Mouse (Mus musculus): ENCODE results near the gene Mybbp1a.

The Mybbp1a gene

GRCm38 (mm10) chr11:72440965-72441664 is at the start of gene Mybbp1a:
Gene Mybbp1a, plus strand, starts transcription at chr11:72441355.
- peak; percentile 98 for DNase-seq

GRCm38 (mm10) chr11:72393243-72393642 is 47.9 kb upstream of the Mybbp1a start:
- DNase-seq = no peak

- no peak for DNase-seq
Measured at GRCm38 (mm10) chr11:72393669-72394068, 47.5 kb upstream of the Mybbp1a start.

GRCm38 (mm10) chr11:72394694-72395093 is 46.5 kb upstream of the Mybbp1a start:
- DNase-seq = no peak

- DNase-seq = no peak
Measured at GRCm38 (mm10) chr11:72395652-72396051, 45.5 kb upstream of the Mybbp1a start.

GRCm38 (mm10) chr11:72396621-72397020 is 44.5 kb upstream of the Mybbp1a start:
- DNase-seq = no peak

- DNase-seq = no peak
Measured at GRCm38 (mm10) chr11:72397072-72397471, 44.1 kb upstream of the Mybbp1a start.

GRCm38 (mm10) chr11:72397811-72398525 is 43.2 kb upstream of the Mybbp1a start:
- no peak for DNase-seq

GRCm38 (mm10) chr11:72401068-72401467 is 40.1 kb upstream of the Mybbp1a start:
- no peak for DNase-seq

- no peak for DNase-seq
Measured at GRCm38 (mm10) chr11:72402017-72402416, 39.1 kb upstream of the Mybbp1a start.

- DNase-seq = no peak
Measured at GRCm38 (mm10) chr11:72402969-72403368, 38.2 kb upstream of the Mybbp1a start.

GRCm38 (mm10) chr11:72405532-72405931 is 35.6 kb upstream of the Mybbp1a start:
- DNase-seq = no peak

GRCm38 (mm10) chr11:72406079-72406675 is 35.0 kb upstream of the Mybbp1a start:
- DNase-seq = no peak

- DNase-seq = no peak
Measured at GRCm38 (mm10) chr11:72407081-72407480, 34.1 kb upstream of the Mybbp1a start.

GRCm38 (mm10) chr11:72407574-72407973 is 33.6 kb upstream of the Mybbp1a start:
- no peak for DNase-seq

GRCm38 (mm10) chr11:72408451-72409170 is 32.5 kb upstream of the Mybbp1a start:
- no peak for DNase-seq

- no peak for DNase-seq
Measured at GRCm38 (mm10) chr11:72409649-72410385, 31.3 kb upstream of the Mybbp1a start.

GRCm38 (mm10) chr11:72410521-72411092 is 30.5 kb upstream of the Mybbp1a start:
- no peak for DNase-seq

GRCm38 (mm10) chr11:72411093-72411921 is 29.8 kb upstream of the Mybbp1a start, which contains the start of gene Smtnl2:
Gene Smtnl2, minus strand, starts transcription at chr11:72411713.
- DNase-seq = no peak

- no peak for DNase-seq
Measured at GRCm38 (mm10) chr11:72411945-72412344, 29.2 kb upstream of the Mybbp1a start.

- DNase-seq = no peak
Measured at GRCm38 (mm10) chr11:72413016-72413415, 28.1 kb upstream of the Mybbp1a start.
